Mouse (Mus musculus): ENCODE data around the gene Tmem11. TPM values are rescaled to one million over a fixed set of nuclear protein-coding genes. Genes with fewer than 3 reads are reported as not detected.
A peak's percentile ranks its signal among the peaks of the same experiment; 100 is the strongest.

Tmem11 gene
- polyA plus RNA-seq, 1 experiment from 2014 or later = 52.6 TPM

DNA sequence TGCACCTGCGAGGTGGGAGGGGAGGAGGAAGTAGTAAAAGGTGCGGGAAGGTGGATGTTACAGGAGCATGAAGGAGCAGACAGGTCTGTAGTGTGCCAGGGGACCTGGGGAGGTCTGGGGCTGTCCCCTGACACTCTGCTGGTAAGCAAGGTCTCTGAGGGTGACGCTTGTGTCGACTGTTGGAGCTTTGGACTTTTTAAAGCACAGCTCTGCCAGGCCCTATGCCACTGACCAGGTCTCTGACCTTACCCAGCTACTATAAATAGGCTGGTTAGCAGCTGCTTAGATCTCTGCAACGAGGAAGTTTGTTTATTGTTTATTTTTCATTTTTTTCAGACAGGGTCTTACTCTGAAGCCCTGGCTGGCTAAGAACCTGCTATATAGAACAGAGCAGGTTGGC lies 33.7 kb downstream of the Tmem11 start:
- WGBS = 96% methylated on average over 5 of the region's 5 CpGs
- no peaks in the 10 kb centered on the region for H3K9me3 ChIP-seq
- H3K36me3 ChIP-seq = peaks cover 27% of the 10 kb centered on the region
- no peak overlapping the region for H3K27ac ChIP-seq (replicated peaks)
- H3K27me3 ChIP-seq = no peaks in the 10 kb centered on the region
- no peak for ATAC-seq (ENCODE audit: low read depth)
- H3K9ac ChIP-seq = no peak overlapping the region
- no peaks in the 10 kb centered on the region for H3K4me1 ChIP-seq (replicated peaks)
- no peak overlapping the region for H3K4me3 ChIP-seq
- no peak overlapping the region for H3K4me2 ChIP-seq

DNA sequence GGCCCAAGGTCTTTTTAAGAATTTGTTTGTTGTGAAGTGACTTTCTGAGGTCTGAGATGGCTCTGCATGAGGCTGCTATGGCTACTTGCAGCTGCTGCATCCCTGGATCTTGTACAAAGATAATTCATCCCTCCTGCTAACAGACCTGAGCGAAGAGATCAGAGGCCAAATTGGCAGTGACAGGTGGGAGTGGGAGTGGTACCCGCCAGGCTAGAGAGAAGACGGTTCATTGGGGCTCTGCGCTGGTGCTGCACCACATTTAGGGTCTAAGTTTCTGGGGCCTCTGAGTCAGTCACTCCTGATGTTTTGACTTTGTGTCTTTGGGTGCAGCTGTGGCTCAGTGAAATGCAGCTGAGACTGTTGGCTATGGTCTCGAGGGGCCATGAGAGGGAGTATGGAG lies 35.7 kb downstream of the Tmem11 start:
- H3K4me1 ChIP-seq (replicated peaks) = no peaks in the 10 kb centered on the region
- no peak overlapping the region for H3K27ac ChIP-seq (replicated peaks)
- no peak overlapping the region for H3K4me3 ChIP-seq
- H3K9ac ChIP-seq = no peak overlapping the region
- H3K9me3 ChIP-seq = no peaks in the 10 kb centered on the region
- no peaks in the 10 kb centered on the region for H3K27me3 ChIP-seq
- ATAC-seq (ENCODE audit: low read depth) = no peak
- 89% methylated on average over 5 of the region's 5 CpGs for WGBS
- H3K4me2 ChIP-seq = no peak overlapping the region
- H3K36me3 ChIP-seq = peaks cover 17% of the 10 kb centered on the region

DNA sequence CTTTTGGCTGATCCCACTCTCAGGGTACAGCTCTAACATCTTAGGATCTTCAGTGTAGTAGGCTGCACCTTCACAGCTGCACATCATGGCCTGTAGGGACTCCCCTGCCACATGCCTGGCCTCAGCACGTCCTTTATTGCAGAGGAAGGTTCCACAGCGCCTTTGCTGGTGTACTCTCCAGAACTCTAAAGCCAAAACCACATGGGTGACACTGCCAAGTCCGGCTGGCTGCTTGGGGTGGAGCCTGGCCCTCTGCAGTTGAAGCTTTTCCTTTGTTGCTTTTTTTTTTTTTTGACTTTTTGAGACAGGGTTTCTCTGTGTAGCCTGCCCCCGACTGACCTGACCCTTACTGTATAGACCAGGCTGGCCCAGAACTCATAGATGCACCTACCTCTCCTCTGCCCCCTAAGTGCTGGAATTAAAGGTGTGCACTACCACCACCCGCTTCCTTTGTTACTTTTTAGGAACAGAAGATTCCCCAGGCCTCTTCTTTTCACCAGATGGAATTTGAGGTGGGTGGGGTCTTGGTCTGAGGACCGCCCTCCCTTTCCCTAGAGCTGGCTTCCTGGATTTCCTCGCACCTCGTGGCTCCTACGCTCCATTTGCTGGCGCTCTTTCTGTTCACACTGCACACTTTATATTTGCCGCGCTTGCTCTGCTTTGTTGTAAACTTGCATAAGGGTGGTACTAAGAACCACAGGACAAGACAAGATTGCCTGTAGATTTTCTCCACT lies 37.4 kb downstream of the Tmem11 start:
- WGBS = 78% methylated on average over 12 of the region's 12 CpGs
- Histone ChIP-seq H3K36me3 (peaks cover 9% of the 10 kb centered on the region), H3K9me3 (no peaks in the 10 kb centered on the region), H3K4me2 (no peak overlapping the region), H3K4me3 (no peak overlapping the region), H3K4me1 (replicated peaks) (no peaks in the 10 kb centered on the region), H3K9ac (no peak overlapping the region), H3K27me3 (no peaks in the 10 kb centered on the region), H3K27ac (replicated peaks) (no peak overlapping the region)
- ATAC-seq (ENCODE audit: low read depth) = no peak

DNA sequence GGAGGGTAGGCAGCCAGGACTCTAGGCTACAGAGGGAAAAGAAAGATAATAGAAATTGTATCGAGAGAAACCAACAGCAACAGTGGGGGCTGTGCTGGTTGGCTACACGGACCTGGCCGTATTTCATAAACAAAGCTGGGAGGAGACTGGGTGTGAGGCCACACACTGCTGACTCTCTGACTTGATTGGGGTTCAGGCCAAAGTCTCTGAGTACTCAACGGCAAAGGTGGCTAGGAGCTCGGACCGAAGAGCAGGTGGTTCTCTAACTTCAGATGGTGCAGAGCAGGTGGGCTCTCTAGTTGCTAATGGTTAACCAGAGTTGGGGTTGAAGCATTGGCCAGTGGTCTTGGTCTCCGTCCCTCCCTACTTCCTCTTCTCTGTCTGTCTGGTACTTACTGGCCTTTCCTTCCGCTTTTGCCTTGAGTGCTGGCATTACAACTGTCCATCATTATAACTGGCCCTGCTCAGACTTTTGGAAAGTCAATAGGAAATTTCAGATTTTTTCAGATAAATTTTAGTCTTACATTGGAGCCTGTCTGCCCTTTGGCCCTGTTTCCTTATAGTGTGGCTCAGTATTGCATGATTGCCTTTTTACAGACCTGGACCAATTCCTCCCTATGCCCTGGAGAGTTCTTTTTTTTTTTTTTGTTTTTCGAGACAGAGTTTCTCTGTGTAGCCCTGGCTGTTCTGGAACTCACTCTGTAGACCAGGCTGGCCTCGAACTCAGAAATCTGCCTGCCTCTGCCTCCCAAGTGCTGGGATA lies 41.2 kb downstream of the Tmem11 start:
- WGBS = 91% methylated on average over 10 of the region's 10 CpGs
- no peak overlapping the region for H3K4me3 ChIP-seq

DNA sequence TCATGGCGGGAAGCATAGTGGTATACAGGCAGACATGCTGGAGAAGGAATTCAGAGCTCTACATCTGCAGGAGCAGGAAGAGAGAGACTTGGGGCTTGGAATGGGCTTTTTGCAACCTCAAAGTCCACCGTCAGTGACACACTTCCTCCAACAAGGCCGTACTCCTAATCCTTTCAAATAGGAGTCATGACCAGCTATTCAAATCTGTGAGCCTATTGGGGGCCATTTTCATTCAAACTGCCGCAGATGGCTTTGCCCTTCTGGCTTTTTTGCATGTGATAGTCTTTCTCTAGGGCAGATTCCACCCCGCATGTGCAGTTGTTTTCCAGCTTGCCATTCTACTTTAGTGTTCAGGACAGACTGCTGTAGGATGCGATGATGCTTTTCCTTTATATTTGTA lies 42.2 kb downstream of the Tmem11 start:
- H3K27me3 ChIP-seq = no peaks in the 10 kb centered on the region
- no peak overlapping the region for H3K4me2 ChIP-seq
- H3K4me1 ChIP-seq (replicated peaks) = no peaks in the 10 kb centered on the region
- H3K27ac ChIP-seq (replicated peaks) = no peak overlapping the region
- no peak overlapping the region for H3K4me3 ChIP-seq
- H3K9me3 ChIP-seq = no peaks in the 10 kb centered on the region
- no peaks in the 10 kb centered on the region for H3K36me3 ChIP-seq
- ATAC-seq (ENCODE audit: low read depth) = no peak
- no peak overlapping the region for H3K9ac ChIP-seq
- WGBS = 92% methylated on average over 6 of the region's 6 CpGs

More for the DNA sequence above, 41.2 kb downstream of the Tmem11 start:
- H3K36me3 ChIP-seq = no peaks in the 10 kb centered on the region
- H3K27ac ChIP-seq (replicated peaks) = no peak overlapping the region
- H3K4me1 ChIP-seq (replicated peaks) = no peaks in the 10 kb centered on the region
- H3K9me3 ChIP-seq = no peaks in the 10 kb centered on the region
- H3K9ac ChIP-seq = no peak overlapping the region
- ATAC-seq (ENCODE audit: low read depth) = no peak
- no peaks in the 10 kb centered on the region for H3K27me3 ChIP-seq
- no peak overlapping the region for H3K4me2 ChIP-seq

DNA sequence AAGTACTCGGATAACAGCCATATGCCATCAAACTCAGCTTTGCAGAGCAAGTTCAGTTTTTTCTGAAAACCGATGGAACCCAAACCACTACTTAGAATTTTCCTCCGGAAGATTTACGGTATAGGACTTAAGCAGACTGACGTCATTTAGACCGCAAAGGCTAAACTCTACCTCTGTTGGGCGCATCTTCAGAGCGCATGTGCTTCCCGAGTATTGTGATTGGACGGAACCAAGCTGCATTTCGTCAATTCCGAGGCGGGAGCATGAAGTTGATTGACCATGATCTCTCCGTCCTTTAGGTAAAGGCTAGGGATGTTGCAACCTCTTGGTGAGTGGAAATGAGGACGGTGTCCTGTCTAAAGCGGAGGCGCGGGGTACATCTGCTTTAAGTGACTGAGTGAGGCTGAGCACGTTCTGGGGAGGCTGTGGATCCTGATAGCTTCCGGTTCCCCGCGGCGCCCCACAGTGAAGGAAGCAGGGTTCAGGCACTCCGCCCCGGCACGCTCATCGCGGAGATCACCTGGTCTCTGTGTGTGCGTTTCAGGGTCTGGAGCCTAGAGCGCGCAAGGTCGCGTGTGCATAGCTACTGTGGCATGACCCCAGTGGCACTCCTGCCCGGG lies 48.5 kb downstream of the Tmem11 start, which contains the start of gene Dhrs7b:
Gene Dhrs7b, plus strand, starts transcription at position 199 of the 620 bp plus-strand sequence.
- Histone ChIP-seq H3K4me3 (peak within 1 kb of the TSS; percentile 66), H3K4me2 (peak within 1 kb of the TSS; percentile 83), H3K4me1 (replicated peaks) (peaks cover 9% of the 10 kb centered on the region), H3K27me3 (no peaks in the 10 kb centered on the region), H3K9ac (peak within 1 kb of the TSS; percentile 88), H3K9me3 (no peaks in the 10 kb centered on the region), H3K27ac (replicated peaks) (peak within 1 kb of the TSS; percentile 84), H3K36me3 (no peaks in the 10 kb centered on the region)
- WGBS = under 1% methylated on average over 34 of the region's 34 CpGs
- peak; percentile 98 for ATAC-seq (ENCODE audit: low read depth)

DNA sequence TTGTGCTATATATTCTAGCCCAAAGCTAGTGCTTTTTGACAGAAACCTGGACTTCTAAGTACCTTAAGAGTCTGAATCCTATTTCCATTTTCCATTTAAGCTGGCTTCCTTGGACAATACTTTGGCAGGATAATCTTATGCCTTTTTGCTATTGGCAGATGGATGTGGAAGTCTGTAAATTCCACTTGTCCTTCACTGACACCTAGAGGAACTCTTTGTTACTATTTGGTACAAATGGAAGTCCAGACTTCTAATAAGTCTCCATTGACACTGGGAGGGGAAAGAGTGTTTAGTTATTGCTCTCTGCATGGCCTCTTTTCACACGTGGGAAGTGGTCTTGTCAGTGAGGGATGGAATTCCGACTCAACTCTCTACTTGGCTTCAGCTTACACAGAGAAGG lies 50.2 kb downstream of the Tmem11 start:
- Histone ChIP-seq H3K27me3 (no peaks in the 10 kb centered on the region), H3K36me3 (no peaks in the 10 kb centered on the region)
- WGBS = 35% methylated on average over 2 of the region's 2 CpGs

DNA sequence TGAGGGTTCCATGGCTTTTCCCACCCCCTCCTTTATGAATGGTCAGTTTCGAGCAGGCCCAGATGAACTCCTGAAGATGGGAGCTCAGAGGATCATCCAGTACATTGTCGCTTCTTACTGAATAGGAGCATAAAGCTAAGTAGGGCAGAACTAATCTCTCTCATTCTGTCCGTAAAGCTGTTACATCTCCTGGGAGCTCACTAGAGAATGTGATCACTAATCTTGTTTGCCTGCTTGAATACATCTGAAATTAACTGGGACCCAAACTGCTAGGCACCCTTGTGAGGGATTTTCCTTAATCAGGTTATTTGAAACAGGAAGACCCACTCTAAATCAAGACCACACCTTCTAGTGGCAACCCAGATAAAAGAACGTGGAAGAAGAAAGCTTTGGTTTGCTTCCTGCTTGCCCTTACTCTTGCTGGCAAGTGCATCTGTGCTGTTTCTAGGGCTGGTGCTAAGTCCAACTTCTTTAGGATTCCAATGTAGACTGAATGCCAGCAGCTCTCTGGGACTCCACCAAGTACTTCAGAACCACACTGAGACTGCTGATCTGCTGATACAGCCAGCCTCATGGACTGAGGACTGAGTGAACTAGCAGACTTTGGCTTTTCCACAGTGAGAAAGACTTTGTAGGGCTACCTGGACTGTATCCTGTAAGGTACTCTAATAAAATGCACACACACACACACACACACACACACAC lies 51.7 kb downstream of the Tmem11 start:
- H3K4me3 ChIP-seq = no peak overlapping the region
- ATAC-seq (ENCODE audit: low read depth) = no peak
- H3K27me3 ChIP-seq = no peaks in the 10 kb centered on the region
- H3K9me3 ChIP-seq = no peaks in the 10 kb centered on the region
- WGBS = 26% methylated on average over 4 of the region's 4 CpGs
- H3K4me2 ChIP-seq = no peak overlapping the region
- H3K9ac ChIP-seq = no peak overlapping the region
- H3K36me3 ChIP-seq = no peaks in the 10 kb centered on the region
- H3K4me1 ChIP-seq (replicated peaks) = peaks cover 9% of the 10 kb centered on the region
- no peak overlapping the region for H3K27ac ChIP-seq (replicated peaks)

More for the DNA sequence above, 50.2 kb downstream of the Tmem11 start:
- Histone ChIP-seq H3K27ac (replicated peaks) (no peak overlapping the region), H3K4me2 (no peak overlapping the region), H3K4me1 (replicated peaks) (peaks cover 9% of the 10 kb centered on the region), H3K9ac (no peak overlapping the region), H3K9me3 (no peaks in the 10 kb centered on the region), H3K4me3 (no peak overlapping the region)
- no peak for ATAC-seq (ENCODE audit: low read depth)

DNA sequence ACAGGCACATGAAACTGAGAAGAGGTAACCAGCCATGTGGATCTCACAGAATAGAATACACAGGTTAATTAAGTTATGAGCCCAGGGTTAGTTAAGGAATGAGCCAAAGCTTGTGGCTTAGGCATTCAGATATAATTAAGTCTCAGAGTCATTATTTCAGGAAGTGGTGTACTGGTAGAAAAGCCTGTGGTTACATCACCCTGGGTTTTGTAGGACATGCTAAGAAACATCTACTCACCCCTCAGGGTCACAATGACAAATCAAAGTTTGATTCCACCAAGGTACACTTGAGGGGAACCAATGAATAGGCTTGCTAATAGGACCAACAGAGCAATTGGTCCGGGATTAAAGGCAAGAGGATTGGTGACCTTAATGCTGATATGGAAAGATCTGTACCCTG lies 52.4 kb downstream of the Tmem11 start:
- no peak overlapping the region for H3K4me2 ChIP-seq
- no peak overlapping the region for H3K4me3 ChIP-seq
- no peak overlapping the region for H3K9ac ChIP-seq
- H3K36me3 ChIP-seq = no peaks in the 10 kb centered on the region
- peaks cover 8% of the 10 kb centered on the region for H3K4me1 ChIP-seq (replicated peaks)
- 46% methylated on average over 1 of the region's 1 CpGs for WGBS
- H3K27ac ChIP-seq (replicated peaks) = no peak overlapping the region
- H3K9me3 ChIP-seq = no peaks in the 10 kb centered on the region
- H3K27me3 ChIP-seq = no peaks in the 10 kb centered on the region
- no peak for ATAC-seq (ENCODE audit: low read depth)

DNA sequence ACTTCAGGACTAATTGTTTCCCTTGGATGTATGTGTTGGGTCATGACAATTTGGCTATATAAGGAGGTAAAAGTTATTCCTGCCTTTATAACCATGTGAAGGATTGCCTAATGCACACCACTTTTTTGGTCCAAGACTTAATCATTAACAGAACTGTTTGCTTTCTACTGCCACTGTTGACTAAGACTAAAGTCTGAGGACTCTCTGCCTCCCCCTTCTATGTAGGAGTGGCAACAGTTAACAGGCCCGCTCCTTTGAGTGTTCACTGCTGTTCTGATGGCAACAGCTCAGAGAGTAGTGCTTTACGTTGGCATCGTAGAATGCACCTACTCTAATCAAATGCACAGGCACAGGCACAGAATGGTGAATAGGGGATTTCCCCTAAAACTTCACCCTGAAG lies 53.9 kb downstream of the Tmem11 start:
- Histone ChIP-seq H3K4me1 (replicated peaks) (no peaks in the 10 kb centered on the region), H3K4me2 (no peak overlapping the region), H3K27me3 (no peaks in the 10 kb centered on the region), H3K4me3 (no peak overlapping the region), H3K36me3 (no peaks in the 10 kb centered on the region), H3K9me3 (no peaks in the 10 kb centered on the region), H3K27ac (replicated peaks) (no peak overlapping the region), H3K9ac (no peak overlapping the region)
- no peak for ATAC-seq (ENCODE audit: low read depth)
- WGBS = 85% methylated on average over 3 of the region's 3 CpGs

DNA sequence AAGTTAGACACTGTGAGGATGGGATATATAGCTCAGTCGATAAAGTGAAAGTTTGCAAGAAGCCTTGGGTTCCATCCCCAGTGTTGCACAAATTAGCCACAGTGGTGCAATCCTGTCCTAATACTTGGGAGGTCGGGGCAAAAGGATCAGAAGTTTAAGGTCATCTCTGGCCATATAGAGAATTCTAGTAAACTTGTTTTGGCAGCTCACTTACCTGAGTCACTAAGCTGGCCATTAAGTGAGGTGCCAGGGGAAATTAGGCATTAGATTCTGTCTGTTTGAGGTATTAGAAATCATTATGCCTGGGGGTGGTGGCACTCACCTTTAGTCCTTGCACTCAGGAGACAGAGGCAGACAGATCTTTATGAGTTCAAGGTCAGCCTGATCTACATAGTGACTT lies 55.3 kb downstream of the Tmem11 start:
- WGBS = 72% methylated on average over 2 of the region's 2 CpGs
- H3K9ac ChIP-seq = no peak overlapping the region
- no peak overlapping the region for H3K27ac ChIP-seq (replicated peaks)
- no peaks in the 10 kb centered on the region for H3K36me3 ChIP-seq
- H3K4me3 ChIP-seq = no peak overlapping the region
- H3K4me2 ChIP-seq = no peak overlapping the region
- no peaks in the 10 kb centered on the region for H3K4me1 ChIP-seq (replicated peaks)
- no peak for ATAC-seq (ENCODE audit: low read depth)
- no peaks in the 10 kb centered on the region for H3K27me3 ChIP-seq
- no peaks in the 10 kb centered on the region for H3K9me3 ChIP-seq

DNA sequence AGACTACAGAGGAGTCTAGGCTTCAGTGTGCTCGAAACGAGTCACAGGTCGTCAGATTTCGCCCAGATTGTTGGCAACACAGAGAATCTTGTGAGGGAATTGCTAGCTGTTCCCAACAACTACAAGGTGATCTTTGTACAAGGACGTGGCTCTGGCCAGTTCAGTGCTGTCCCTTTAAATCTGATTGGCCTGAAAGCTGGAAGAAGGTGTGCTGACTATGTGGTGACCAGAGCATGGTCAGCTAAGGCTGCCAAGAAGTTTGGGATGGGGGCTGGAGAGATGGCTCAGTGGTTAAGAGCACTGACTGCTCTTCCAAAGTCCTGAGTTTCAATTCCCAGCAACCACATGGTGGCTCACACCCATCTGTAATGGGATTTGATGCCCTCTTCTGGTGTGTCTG lies 62.7 kb downstream of the Tmem11 start:
- ATAC-seq (ENCODE audit: low read depth) = no peak
- H3K4me2 ChIP-seq = no peak overlapping the region
- 76% methylated on average over 5 of the region's 5 CpGs for WGBS

More for the DNA sequence above, 62.7 kb downstream of the Tmem11 start:
- no peaks in the 10 kb centered on the region for H3K36me3 ChIP-seq
- no peaks in the 10 kb centered on the region for H3K4me1 ChIP-seq (replicated peaks)
- no peak overlapping the region for H3K4me3 ChIP-seq
- no peak overlapping the region for H3K9ac ChIP-seq
- no peaks in the 10 kb centered on the region for H3K27me3 ChIP-seq
- H3K27ac ChIP-seq (replicated peaks) = no peak overlapping the region
- H3K9me3 ChIP-seq = no peaks in the 10 kb centered on the region
